Mouse (Mus musculus): ENCODE measurements around the gene Nphs1.
"Not testable (repeated sequence)": the region's sequence is repeated elsewhere in the genome, so short reads cannot be mapped to it uniquely, and the experiment has no call there.

The Nphs1 gene

GRCm38 (mm10) chr7:30440697-30441096, 17.4 kb upstream of the Nphs1 start:
- peak; percentile 43 for DNase-seq (ENCODE audit: low read depth)

- no peak for DNase-seq (ENCODE audit: low read depth)
Observed at GRCm38 (mm10) chr7:30443696-30444095, 14.4 kb upstream of the Nphs1 start.

- DNase-seq (ENCODE audit: low read depth): no peak
Observed at GRCm38 (mm10) chr7:30444154-30444970, 13.8 kb upstream of the Nphs1 start.

DNA sequence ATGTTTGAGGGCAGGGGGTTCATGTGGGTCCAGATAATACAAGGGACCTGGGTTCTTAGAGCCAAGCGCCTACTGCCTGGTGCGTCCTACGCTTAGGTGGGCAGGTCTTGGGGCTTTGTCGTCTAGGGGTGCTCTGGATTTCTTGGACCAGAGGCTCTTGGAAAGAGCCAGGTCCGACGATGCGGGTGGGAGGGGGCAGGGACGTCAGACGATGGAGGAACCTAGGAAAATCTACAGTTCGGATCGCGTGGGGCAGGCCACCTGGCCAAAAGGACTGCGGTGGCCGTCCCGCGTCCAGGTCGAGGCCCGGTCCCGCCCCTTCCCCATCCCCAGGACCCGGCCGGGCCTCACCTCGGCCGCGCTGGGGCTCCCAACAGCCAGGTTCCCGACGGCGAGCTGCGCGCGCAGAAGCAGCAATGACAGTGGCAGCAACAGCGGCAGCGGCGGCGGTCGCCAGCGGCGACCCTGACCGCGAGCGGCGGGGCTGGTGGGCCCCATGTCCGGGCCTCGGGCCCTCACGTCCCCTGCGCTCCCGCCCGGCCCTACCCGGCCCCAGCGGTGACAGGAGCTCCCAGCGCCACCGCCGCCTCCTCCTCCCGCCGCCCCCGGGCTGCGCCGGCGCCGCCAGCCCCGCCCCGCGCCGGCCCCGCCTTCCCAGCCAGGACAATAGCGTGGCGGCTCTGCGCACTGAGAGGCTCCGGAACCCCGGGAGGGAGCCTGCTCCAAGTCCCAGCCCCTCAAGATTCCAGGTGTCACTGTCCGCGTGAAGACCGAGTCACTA, 13.0 kb upstream of the Nphs1 start, which contains the start of gene Aplp1:
Aplp1 (minus strand) TSS at position 565 of the 781 bp plus-strand sequence.
- DNase-seq (ENCODE audit: low read depth): no peak

DNA sequence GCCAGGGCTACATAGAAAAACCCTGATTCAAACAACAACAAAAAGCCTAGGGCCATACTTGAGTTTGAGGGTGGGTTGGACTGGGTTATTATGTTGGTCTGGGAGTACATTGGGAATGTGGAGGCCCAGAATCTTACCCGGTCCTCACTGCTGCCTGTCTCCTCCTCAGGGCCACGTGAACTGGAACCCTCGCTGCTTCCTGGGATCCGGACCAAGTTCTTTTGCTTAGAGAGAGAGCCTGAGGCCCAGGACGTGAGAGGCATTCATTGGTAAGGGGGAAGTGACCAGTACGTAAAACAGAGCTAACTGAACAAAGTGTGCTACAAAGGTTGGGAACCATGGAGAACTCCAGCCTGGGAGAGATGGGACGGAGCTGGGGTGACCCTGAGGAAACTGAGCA, 7.9 kb upstream of the Nphs1 start:
- DNase-seq (ENCODE audit: low read depth): no peak

DNA sequence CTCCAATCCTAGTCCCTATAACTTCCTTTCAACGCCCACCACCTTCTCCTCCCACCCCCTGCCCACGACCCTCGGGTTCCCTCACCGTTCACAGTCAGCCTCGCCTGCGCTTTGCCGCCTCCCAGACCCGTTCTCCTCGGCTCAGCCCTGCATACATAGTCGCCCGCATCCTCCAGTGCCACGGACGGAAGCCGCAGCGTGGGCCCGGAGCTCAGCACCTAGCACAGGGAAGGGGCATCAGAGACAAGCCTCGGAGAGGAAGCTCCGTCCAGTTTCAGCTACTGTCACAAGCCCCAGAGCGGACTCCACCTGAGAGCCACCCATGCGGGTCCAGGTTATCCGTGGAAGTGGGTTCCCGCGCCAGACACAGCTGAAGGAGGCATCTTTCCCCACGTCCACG, 4.8 kb upstream of the Nphs1 start:
- DNase-seq (ENCODE audit: low read depth): no peak

GRCm38 (mm10) chr7:30453766-30454165, 4.3 kb upstream of the Nphs1 start:
- peak; percentile 43 for DNase-seq (ENCODE audit: low read depth)

DNA sequence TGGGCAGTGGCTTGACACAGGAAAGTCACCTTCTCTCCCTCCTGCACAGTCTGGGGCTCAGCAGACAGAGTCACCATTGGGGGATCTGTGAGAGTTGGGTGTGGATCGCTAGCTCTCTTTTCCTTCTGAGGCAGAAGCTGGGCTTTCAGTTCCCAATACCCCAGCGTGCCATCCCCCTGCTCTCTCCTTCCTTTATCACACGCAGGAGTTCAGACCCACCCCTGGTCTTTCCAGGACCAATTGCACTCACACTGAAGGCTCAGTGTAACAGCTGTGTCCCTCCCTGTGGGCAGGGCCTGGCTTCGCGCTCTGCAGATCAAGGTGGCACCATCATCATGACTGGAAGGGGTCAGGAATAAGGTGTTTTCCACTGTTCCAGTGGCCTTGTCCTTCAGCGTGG, 3.9 kb upstream of the Nphs1 start:
- no peak for DNase-seq (ENCODE audit: low read depth)

- no peak for DNase-seq (ENCODE audit: low read depth)
Observed at GRCm38 (mm10) chr7:30456487-30456886, 1.6 kb upstream of the Nphs1 start.

DNA sequence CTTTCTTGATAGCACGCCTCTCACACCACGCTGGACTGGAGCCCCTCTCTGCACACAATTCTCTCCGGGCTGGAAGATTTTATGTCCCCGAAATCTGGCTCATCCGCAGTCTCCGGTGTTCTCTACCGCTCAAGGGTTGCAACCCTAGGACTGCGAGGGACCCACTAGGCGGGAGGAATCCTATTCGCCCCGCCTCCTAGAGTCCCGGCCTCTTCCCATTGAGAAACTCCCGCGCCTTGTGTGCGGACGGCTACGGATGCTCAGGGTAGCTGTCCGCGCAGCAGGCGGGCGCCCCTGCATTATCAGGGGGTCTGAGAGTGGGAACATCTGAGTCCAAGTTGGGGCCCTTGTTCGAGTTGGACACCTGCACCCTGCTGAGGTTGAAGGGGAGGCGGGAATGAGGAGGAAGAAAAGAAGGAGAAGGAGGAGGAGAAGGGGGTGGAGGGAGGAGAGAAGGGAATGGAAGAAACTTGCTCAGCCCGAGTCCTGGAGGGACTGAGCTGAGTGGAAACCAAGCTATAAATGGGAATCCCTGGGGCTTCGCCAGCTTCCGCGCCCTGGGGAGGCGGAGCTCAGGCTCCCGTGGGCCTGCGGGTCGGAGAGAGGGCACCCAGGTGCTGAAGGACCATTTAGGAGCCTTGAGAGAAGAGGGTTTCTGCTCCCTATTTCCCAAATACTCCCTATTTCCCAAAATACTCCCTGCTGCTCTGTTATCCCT, 1.0 kb upstream of the Nphs1 start:
- no peak for DNase-seq (ENCODE audit: low read depth)

DNA sequence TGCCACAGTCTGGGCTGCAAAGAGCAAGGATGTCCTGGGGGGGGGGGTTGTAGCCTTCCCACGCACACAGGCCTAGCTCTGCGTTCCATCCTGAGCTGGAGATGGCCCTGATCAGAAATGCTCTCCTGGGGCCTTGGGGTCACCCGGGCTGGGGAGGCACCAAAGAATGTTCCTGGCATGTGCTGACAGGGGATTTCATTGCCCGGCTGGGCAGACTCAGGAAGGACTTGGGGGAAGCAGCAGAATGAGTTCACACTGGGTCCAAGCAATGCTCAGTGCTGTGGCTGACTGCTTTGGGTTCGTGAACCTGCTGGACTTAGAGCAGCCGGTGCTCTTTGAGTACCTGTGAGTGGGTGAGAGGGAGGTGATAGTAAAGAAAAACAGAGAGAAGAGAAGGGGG, 1.4 kb downstream of the Nphs1 start:
- no peak for DNase-seq (ENCODE audit: low read depth)

DNA sequence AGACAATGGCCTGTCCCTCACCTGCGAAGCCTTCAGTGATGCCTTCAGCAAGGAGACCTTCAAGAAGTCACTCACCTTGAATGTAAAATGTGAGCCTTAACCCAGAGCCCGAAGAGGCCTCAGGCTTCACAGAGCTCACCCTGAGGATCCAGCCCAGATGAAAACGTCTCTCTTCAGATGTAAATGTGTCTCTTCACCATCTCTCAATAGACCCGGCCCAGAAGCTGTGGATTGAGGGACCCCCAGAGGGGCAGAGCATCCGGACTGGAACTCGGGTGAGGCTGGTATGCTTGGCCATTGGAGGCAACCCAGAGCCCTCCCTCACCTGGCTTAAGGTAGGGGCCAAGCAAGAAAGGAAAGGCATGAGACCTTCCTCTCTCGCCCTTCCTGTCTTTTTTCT, 5.5 kb downstream of the Nphs1 start:
- DNase-seq (ENCODE audit: low read depth): no peak

DNA sequence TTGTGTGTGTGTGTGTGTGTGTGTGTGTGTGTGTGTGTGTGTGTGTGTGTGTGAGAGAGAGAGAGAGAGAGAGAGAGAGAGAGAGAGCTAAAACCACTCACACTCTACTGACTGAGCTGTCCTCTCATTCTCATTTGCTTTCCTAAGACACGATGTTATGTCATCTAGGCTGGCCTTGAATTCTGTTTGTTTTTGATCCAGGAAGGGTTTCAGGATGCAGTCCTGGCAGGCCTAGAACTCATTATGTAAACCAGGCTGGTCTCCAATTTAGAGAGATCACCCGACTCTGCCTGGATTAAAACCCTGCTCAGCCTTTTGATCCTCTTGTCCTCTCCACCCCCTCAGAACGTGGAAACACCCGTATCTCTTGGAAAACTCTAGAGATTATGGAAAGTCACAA, 5.9 kb downstream of the Nphs1 start:
- no peak for DNase-seq (ENCODE audit: low read depth)

- no peak for DNase-seq (ENCODE audit: low read depth)
Observed at GRCm38 (mm10) chr7:30464816-30465300, 6.7 kb downstream of the Nphs1 start.

GRCm38 (mm10) chr7:30472411-30472810, 14.3 kb downstream of the Nphs1 start:
- DNase-seq (ENCODE audit: low read depth): peak; percentile 34

DNA sequence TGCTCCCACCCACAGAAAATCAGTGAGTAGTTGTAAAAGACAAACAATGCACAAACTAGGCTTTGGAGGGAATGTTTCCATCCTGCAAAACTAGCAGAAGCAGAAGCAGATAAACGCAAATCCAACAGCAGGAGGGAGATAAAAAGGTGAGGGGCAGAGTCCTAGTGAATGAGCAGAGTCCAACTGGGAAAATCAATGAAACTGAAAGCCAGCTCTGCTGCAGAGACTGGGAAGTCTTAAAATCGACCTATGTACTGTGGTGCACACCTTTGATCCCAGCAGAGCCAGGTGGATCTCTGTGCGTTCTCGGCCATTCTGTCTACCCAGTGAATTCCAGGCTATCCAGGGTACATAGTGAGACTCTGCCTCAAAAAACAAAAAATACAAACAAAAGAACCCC, 16.9 kb downstream of the Nphs1 start:
- no peak for DNase-seq (ENCODE audit: low read depth)

- DNase-seq (ENCODE audit: low read depth): not testable (repeated sequence)
Observed at GRCm38 (mm10) chr7:30476136-30476535, 18.0 kb downstream of the Nphs1 start.

DNA sequence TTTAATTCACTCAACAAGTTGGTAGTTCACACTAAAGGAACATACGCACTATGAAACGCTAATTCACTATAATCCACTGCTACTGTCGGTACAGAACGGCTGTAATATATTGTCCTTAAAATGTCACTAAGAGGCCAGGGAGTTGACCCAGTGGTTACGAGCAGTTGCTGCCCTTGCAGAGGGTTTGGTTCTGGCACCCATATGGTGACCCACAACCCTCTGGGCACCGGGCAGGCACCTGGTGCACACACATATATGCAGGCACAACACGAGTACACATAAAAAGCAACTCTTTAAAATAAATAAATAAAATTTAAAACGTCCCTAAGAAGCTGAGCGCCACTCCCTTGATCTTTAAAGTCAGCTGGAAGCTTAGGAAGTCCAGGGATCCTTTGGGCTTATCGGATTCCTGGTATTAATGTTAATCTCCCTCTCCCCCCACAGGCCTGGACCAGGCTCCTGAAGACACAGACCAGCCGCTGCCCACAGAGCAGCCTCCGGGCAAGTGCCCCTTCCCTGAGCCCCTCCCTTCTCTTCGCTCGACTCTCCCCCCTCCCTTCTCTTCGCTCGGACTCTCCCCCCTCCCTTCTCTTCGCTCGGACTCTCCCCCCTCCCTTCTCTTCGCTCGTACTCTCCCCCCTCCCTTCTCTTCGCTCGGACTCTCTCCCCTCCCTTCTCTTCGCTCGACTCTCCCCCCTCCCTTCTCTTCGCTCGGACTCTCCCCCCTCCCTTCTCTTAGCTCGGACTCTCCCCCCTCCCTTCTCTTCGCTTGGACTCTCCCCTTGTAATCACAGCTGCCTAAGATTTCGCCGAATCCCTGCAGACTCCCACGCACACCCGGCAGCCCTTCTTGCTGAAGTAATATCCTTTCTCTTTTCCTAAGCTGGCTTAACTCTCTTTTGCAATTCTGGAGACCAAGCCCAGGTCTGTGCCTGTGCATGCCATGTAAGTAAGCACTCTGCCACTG, 19.6 kb downstream of the Nphs1 start:
- no peak for DNase-seq (ENCODE audit: low read depth)

DNA sequence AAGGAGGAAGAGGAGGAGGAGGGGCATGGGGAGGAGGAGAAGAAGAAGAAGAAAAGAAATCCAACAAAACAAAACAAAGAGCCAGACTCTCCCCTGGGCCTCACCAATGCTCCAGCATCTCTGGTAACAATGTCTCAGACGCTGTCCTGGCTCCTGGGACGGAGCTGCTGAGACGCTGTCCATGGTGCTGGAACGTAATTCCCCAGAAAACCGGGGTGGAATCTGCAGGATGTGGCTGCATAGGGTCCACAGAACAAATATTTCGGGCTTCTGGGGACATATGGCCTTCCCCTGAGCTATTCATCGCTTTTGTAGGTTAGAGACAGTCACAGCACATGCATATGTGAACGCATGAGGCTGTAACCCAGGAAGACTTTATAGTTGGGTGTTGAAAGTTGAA, 26.1 kb downstream of the Nphs1 start:
- peak; percentile 33 for DNase-seq (ENCODE audit: low read depth)

DNA sequence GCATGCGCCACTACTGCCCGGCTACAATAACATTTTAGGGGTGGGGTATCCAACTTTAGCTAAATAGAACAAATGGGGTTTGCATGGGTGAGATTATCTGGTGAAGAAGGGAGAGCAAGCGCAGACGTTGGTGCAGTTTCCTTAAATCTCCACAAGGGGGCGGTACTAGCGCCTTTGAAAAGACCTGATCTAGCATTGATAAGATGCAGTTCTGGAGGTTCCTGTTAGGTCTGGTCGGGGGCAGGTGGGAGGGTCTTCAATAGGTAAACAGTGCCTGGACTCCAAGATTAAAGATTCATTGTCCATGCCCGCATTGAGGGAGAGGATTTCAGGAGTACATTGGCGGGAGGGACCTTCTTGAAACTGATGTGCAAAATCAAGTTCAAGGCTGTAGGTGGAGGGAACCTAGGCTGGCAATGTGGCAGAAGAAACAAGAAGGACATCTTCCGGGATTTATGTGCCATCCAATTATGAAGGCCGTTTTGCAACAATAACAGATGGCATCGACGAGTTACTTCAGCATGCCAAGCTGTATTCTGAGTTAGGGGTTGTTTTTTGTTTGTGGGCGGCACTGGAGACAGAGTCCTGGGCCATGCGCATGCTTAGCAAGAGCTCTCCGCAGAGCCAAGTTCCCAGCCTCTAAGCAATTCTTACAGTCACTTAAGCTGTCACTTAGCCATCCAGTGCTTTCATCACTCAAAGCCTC, 32.3 kb downstream of the Nphs1 start:
- peak; percentile 64 for DNase-seq (ENCODE audit: low read depth)

- no peak for DNase-seq (ENCODE audit: low read depth)
Observed at GRCm38 (mm10) chr7:30490957-30491307, 32.8 kb downstream of the Nphs1 start.
